Mouse (Mus musculus) c-Kit-positive CD71-negative TER-119-negative erythroid progenitor cells, embryonic 14.5 days (primary cell): ENCODE data around the gene Mmp2.
"Not testable (repeated sequence)": the region's sequence is repeated elsewhere in the genome, so short reads cannot be mapped to it uniquely, and the experiment has no call there.

Experiments
- DNase-seq: peaks from one replicate; pipeline ENCODE4 v3.0.0-alpha.2; 2013; ENCODE audit warnings: low read depth

Mmp2 gene

DNA sequence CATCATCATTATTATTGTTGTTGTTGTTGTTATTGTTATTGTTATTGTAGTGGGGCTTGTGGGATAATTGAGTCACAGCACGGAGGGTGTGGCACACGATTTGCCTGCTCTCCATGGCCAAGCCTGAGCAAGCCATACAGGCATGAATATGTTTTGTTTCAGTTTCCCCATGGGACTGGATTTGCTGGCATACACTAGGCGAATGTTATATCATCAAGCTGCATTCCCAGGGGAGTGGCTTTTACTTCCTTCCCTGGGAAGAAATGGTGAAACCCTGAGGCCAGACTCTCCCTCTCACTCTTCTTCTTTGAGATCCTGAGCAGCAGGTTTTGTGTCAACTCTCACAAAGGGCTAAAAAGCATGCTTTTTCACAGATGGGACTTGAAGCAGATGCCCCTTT lies 11.5 kb downstream of the Mmp2 start:
- no peak for DNase-seq

DNA sequence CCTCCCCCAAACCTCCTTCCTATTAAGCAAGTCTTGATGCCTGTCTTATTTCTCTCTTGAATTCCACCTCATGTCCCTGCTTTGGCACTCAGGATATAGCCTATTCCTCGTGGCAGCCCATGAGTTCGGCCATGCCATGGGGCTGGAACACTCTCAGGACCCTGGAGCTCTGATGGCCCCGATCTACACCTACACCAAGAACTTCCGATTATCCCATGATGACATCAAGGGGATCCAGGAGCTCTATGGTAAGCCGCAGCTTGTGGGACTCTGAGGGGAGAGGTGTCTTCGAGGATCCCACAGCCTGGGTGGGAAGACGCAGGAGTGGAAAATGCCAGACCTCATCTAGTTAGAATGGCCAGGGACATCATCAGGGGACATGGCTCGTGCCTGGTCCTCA lies 12.1 kb downstream of the Mmp2 start:
- no peak for DNase-seq

DNA sequence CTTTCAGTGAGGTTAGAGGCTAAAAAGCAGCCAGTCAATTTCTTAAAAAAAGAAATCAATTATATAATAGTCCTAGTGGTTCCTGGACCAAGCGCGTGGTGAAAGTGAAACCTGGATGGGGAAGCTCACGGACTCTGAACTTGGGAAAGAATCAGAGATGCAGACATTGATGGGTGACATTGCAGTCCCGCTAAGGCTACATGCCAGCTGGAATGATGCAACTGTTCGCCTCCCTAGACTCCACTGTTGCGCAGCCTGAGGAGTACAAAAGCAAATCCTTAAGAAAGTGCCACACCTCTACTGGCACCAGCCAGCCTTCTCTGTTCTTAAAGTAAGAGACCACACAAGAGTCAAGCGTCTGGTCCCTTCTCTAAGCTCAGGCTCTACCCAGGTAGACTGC lies 12.8 kb downstream of the Mmp2 start:
- no peak for DNase-seq

DNA sequence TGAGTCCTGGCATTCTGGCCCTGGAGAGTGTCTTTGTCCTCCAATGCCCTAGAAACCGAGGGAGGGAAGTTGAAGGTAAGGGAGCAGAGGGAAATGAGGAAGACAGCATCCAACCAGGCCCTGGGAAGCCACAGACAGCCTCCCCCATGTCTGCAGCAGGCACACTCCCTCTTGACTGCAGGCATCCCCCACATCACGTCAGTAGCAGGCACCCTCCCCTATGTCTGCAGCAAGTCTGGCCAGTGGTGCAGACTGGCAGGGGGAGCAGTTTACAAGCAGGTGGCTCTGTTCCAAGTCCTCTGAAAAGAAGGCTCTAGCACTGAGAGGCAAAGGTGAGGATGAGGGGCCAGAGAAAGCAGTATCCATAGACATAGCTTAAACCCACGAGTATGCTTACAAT lies 19.6 kb downstream of the Mmp2 start:
- no peak for DNase-seq

DNA sequence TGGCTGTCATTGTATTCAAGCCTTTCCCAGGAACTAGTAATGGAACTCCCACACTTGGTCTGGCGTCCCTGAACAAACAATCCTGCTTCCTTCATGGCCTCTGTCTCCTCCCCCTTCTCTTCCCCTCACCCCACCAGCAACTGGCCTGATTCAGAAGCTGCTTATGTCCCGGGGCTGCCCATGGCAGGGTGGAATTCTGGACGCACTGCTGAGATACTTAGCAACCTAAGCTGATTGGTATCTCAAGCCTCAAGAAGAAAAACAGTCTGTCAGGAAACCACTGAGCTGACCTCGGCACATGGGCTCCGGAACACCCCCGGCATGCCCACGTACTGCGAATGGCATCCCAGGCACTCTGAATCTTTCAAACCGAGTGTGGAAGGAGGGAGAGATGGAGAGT lies 20.2 kb downstream of the Mmp2 start:
- DNase-seq, result no peak

DNA sequence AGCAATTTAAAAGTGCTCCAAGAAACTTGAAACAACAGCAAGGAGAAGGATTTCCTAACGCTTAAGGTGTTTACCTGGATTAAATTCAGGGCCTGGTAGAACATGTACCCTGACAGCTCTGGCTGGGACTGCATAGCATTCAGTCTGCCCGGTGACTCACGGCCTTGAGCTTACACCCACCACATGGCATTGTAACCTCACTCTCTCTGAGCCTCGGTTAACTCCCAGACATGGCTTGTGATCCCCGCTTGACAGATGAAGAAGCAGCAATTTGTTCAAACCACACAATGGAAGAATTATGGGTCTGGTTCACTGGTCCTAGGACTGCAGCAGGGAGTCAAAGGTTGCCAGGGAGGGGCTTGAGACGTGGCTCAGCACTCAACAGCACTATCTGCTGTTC lies 22.2 kb downstream of the Mmp2 start:
- no peak for DNase-seq

DNA sequence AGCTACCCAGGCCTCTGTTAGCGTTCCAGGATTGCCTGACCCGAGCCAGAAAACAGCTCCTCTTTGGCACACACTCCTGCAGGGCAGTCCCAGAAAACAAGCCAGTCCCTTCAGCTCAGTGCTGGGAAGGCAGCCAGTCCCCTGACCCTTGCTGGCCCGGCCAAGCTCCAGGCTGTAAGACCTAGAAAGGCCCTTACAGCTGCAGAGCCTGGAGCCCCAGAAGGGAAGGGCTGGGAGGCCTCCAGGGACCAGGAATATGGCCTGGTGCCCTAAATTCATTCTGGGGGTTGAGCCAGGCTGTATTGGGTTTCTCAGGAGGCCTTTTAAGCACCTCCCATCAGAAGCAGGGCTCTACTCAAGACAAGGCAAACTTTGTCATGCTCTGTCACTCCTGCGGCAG lies 23.1 kb downstream of the Mmp2 start:
- no peak for DNase-seq

DNA sequence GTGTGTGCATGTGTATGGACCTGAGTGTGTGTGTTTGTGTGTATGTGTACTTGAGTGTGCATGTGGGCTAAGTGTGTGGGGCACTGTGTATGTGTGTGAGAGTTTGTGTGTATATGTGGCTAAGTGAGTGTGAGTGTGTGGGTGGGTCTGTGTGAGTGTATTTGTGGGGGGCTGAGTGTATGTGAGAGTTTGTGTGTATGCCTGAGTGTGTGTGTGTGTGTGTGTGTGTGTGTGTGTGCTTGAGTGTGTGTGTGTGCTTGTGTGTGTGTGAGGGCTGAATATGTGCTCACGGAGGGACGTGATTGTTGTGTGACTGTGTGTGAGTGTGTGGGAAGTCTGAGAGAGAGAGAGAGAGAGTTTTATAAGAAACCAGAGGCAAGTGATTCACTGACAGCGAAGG lies 24.3 kb downstream of the Mmp2 start:
- no peak for DNase-seq

DNA sequence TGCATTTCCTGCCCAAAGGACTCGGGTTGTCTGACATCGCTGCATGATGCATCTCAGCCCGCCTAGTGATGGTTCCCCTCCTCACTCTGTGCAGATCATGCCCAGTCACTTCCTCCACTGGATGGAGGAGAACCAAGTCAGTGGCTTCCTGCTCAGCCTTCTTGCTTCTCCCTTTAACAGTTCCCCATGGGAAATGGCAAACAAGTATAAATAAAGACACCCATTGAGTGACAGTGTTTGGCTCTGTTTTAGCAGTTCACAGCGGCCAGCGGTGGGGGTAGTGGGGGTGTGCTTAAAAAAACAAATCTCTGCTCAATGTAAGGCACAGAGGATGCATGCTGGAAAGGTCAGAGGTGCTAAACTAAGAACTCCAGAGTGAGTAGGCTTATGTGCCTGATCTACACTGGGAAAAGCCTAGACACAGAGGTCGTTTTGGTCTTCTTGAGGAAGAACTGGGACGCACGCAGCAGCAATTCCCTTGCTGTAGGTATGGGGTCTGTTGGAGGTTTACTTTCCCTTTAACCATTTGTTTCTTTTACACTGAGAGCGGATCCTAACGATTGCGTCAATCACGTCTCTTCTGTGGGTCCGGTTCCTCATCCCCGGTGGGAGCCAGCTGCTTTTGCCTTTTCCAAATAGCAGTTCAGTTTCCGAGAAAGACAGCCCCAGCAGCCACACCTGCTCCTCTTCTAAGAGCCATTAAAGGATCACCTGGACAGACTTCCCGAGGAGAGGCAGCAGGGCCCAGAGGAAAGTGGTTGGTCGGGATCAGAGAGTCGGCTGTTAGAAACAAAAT lies 26.3 kb downstream of the Mmp2 start:
- DNase-seq, result no peak

DNA sequence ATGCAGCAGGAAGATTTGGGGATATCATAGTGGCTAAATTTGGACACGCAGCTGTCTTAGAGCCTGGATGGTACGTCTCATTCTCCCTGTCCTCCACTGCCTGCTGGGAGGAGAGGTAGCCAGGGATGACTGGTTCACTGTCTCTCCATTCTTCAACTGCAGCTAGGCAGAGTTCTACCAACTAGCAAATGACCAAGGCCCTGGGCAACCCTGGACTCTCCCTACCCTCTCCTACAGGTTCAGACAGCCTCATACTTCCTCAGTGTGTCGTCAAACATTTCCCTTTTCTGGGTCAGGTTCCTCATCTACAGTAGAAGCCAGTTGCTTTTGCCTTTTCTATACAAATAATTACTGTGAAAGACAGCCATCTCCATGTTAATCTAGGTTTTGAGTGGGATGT lies 27.6 kb downstream of the Mmp2 start:
- no peak for DNase-seq

DNA sequence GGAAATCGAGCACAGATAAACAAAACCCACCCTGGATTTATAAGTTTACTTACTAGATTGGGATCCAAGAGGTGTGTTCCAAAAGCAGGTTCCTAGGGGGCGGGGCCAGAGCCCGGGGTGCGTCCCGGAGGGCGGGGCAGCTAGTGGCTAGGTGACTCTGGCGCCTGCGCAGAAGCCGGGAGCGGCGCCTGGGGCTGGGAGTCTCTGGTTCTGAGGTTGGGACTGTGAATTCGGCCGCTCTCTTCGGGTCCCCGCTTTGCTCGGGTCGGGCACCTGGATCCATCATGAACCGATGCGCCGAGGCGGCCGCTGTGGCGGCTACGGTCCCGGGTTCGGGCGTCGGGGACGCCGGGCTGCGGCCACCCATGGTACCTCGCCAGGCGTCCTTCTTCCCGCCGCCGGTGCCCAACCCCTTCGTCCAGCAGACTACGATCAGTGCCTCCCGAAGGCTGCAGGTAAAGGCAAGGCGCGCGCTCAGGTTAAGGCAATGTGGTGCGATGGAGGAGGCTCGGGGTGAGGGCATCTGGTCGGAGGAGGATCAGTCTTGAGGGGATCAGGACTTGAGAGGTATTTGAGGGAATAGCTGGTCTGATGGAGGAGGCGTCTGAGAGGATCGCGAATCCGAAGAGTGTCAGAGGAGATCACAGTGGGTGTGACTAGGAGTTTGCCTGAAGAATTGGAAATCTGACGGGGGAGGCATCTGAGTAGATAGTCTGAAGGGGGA lies 28.2 kb downstream of the Mmp2 start, which contains the start of gene Lpcat2:
Gene Lpcat2 (plus strand): TSS at position 169 of the 724 bp plus-strand sequence.
- DNase-seq, result no peak

DNA sequence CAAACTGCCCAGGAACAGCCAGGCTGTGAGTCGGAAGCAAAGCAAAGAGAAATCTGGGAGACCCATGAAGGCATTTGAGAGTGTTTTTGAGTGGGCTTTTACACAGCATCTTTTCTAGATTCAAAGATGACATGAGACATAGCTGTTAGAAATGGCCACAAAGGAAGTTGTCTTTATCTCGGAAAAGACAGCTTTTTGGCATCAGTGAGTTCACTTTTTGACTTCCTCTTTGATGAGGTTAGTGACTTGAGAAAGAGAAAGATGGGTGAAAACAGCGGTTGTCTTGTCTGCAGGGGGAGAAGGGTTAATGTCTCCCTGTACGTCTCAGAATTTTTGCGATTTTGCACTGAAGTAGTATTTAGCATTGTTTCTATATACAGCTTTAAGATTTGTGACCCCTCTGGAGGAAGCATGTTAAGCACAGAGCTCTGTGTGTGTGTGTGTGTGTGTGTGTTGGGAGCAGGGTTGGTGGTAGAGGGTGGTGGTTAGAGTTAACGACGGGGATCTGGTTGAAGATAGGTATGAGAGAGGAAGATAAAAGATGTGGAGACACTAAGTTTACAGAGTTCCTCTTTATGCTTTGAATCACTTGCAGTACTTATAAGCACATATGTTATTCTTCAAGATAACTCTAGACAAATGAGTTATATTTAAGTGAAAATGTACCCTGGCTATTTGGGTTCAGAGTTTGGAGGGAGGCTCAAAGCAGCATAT lies 29.3 kb downstream of the Mmp2 start:
- no peak for DNase-seq

DNA sequence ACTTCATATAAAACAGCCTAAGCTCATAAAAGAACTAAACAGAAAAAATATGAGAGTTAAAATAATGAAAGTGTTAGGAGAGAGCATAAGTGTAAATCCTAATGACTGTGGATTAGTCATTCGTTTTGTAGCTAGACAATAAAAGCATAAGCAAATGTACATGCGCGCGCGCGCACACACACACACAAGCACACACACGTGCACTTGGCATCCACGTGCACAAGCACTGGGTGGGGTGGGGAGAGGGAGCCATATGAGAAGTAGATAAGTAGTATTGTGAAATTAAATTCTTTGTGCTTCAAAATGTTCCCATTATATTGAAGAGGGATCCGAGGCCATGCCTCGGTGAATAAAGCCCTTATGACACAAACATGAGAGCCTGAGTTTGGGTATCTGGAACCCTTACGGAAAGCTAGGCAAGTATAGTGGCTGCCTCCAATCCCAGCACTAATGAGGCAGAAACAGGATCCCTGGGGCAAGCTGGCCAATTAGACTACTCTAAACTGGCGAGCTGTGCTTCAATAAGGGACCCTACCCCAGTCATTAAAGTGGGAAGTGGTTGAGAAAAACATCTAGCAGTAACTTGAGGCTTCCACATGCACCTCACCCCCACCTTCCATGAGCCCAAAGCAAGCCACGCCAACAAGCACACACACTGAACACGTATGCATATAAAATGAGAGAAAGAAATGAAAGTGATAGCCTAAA lies 31.5 kb downstream of the Mmp2 start:
- no peak for DNase-seq

DNA sequence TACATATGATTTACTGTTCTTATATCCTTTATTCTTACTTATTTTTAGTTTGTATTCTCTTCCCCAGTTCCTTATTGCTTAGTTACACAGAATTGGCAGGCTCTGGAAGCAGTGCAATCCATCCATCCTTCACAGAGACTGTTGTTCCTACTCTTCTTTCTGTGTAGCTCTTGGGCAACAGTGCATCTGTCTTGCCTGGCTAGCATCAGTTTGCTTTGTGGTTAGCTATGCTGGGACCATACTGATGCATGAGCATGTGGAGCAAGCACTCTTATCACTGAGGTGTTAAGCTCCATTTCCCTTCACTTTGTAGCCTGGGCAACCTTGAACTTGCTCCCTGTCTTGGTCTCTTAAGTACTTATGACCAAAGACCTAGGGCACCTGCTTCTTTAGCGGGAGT lies 34.9 kb downstream of the Mmp2 start:
- no peak for DNase-seq

DNA sequence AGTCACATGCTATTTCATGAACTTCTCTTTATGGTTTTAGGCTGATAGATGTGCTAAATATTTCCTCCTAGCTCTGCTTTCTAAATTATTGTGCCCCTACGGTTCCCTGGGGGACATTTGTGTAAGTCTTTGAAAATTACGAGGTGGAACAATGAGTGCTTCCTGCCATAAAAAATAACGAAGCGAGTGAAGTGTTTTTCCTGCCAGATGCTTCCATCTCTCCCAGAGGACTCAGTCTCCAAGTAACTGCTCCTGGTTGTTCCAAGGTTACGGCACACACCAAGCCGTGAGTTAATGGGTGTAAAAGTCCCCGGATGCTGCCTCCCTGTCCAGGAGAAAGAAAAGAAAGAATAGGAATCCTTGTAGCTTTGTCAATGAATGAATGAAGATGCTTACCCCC lies 43.2 kb downstream of the Mmp2 start:
- DNase-seq, result no peak

DNA sequence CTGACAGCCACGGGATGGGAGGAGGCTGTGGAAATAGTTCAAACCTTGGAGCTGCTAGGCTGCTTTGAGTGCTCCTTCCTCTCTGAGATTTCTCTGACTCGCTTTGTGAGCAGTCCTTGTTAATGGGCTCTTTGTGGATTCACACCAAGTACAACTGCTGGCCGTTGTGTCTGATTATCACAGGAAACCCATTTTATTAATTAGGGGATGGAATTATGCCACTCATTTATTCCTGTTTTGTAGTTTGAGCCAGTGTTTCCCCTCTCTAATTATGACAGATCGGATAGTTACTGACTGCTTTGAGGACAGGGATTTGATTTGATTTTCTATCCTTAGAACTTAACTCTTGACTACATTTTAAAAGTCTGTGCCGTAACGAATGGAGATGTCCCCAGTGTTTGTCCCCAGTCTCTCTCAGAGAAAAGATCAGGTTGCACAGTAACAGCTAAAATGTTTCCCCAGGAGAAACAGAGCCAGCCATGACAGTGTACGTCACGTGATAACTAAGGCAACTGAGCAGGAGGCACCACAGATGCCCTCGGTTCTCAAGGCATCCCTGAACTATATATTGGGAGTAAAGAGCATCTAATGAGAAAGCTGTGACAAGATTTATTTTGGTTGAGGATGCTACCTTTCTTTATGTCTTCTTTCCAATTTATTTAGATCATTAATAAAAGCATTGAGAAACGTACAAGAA lies 45.1 kb downstream of the Mmp2 start:
- no peak for DNase-seq

DNA sequence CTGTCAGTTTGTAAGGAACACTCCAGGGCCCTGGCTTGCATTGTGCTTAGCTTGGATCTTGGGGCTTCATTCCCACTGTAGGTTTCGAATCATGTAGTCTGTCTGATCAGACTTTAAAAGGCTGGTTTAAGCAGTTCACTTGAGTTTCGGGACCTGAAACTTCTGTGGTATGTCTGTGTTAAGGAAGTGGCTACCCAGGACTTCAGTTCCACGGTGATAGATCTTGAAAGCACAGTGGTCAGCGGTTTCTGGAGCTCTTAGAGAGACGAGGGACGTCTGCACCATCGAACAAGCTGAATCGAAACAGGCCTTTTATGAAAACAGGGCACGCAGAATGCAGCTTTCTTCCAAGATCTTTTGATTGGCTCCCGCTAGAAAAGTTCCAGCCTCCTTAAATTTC lies 48.7 kb downstream of the Mmp2 start:
- no peak for DNase-seq

DNA sequence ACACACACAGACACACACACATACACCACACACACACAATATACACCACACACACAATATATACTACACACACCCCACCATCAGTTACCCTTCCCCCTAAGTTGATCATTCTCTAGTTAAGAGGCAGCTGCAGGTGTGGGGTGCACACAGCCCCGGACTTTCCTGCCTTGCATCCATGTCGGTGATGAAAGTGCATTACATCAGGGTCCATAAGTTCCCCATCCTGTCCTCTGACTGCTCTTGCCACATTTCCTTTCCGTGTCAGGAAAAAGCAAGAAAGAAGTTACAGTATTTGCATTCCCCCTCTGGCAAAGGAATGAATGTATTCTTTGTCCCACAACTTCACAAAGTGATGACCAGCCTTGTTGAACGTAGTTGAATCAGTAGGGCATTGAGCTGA lies 54.2 kb downstream of the Mmp2 start:
- DNase-seq, result no peak

DNA sequence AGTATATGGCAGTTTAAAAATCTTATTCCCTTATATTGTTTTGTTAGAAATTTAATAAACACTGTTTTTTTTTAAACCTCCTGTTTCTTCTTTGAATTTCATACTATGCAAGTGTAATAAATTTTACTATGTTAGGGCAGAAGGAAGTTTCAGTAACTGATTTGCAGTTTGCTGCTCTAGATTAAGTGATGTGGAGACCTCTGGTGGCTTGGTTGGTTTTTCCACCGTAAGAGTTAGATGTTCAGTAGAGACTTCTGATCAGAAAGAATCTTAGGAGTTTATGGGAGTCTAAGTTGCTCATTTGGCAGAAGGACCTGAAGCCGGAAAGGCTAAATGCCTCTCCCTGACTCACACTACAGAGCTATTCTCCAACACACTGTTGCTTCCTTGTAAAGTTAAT lies 56.7 kb downstream of the Mmp2 start:
- no peak for DNase-seq

DNA sequence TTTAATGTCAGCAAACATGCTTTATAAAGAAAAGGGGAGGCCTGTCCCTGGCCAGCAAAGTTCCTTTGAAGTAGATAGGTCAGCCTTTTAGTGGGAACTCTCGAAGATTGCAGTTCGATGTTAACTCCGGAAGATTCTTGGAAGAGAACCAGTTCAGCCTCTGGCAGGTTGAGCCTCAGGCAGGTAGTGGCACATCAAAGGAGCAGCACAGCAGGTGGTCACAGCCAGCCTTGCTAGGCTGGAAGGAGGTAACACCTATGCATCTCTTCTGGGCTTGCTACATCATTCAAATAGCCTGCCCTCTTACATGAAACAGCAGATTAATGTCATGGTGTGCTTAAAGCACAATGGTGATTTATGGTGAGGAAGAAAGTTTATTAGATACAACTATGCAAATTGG lies 65.1 kb downstream of the Mmp2 start:
- DNase-seq, result not testable (repeated sequence)

DNA sequence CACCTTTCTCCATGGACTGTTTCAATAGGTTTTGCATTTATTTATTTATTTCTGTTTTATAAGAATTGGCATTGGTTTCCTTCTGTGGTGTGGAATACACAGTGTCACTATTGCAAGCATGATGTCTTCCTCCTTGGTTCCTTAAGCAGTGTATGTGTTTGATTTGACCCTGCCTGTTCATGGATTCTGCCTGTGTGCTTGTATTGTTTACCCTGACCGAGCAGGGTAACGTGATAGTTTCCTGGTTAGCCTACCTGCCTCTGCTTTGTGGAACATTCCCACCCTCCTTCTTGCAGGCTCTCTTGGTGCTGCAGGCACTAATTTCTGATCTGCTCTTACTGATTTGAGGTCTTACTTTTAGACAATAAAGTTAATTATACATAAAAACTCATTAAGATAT lies 66.8 kb downstream of the Mmp2 start:
- DNase-seq, result no peak

DNA sequence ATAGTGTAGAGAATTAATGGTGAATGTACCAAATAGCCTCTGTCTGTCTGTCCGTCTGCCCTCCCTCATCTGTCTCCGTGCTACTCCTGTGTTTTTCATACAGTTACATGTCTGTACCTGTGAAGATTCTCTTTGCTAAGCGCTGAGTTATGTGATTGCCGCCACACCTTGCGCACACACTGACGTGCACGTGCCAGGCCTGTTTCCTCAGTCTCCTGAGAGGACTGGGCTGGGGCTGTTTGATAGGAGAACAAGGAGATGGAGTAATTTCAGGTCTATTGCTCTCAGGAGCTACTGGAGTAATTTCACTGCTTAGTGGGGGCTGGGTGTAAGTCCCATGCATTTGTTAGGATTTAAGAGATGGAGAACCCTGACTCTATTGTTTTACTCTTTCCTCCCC lies 68.0 kb downstream of the Mmp2 start:
- no peak for DNase-seq
